Mouse (Mus musculus) heart, adult 2 months (tissue): ENCODE results near the gene Defb20.
A peak's percentile ranks its signal among the peaks of the same experiment; 100 is the strongest.

Experiments used
- CTCF ChIP-seq: fragments of 200-600 bp; IDR thresholded peaks from 2 replicates; pipeline ENCODE4 v1.8.1; 2022; ENCODE audit warnings: antibody characterized with exemption, mild to moderate bottlenecking, moderate library complexity
- EP300 ChIP-seq: fragments of 200-500 bp; IDR thresholded peaks from 2 replicates; pipeline ENCODE4 v1.6.1; 2011; ENCODE audit warnings: low read depth, low read length, control low read depth; ENCODE audit not compliant: insufficient read depth

- TF ChIP-seq CTCF (no peak; the same call in 1 of the 2 replicates), EP300 (peak; percentile 54; the same call in 1 of the 2 replicates)
These were observed 39.6 kb upstream of the Defb20 start for GRCm38 (mm10) chr2:152436983-152437860.
